Mouse (Mus musculus) spleen, postnatal 36 days (tissue): ENCODE results near the gene Fras1.

Experiments used
- DNase-seq, 2 experiments: peaks; one replicate each; pipeline ENCODE4 v3.0.0; 2022; ENCODE audit warnings: low spot score in 2 of 2, mixed read lengths in 1 of 2

The Fras1 gene

DNA sequence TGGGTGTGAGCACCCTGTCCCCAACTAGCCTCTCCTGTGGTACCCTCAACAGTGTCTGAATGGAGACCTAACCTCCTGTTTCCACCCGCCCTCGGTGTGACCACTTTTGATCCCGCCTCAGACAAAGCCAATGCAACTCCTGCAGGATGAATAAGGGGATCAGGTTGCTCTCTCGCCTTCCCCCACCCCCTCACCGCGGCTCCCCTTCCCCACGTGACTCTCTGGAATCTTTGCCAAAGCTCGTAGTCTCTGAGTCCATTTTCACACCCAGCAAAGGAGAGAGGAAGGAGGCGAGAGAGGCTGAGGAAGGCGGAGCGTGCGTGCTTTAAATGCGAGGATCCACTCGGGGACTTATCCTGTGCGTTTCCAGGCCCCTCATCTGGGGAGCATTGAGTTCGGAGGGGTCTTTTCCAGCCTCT, at the start of gene Fras1:
Fras1 (plus strand) TSS at position 389 of the 419 bp plus-strand sequence.
- DNase-seq = no peak

DNA sequence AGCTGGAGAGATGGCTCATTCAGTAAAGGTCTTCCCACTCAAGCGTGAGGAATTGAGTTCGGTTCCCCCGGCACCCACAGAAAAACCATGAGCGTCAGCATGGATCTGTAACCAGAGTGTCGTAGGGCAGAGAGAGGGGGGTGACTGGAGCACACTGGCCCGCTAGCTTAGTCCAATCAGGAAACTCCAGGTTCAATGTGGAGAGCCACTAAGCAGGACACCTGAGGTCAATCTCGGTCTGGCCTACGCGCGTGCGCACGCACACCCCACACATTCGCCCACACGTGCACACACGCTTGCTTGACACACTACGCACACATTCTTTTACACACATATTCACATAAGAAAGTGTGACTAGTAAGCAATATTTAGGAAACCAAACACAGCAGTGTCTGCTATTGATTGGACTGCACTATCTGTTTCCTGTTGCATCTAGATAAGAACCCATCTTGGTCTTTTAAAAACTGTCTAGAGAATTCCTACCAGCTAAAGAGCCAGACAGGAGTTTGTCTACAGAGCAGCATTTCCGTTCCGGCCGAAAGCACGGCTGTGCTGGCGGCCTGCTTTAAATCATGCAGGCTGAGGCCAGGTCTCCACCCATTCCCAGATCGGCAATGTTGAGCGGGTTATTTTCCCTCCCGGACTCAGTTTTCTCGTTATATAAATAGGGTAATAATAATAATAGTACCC, 42.6 kb upstream of the Fras1 start:
- DNase-seq = no peak

DNA sequence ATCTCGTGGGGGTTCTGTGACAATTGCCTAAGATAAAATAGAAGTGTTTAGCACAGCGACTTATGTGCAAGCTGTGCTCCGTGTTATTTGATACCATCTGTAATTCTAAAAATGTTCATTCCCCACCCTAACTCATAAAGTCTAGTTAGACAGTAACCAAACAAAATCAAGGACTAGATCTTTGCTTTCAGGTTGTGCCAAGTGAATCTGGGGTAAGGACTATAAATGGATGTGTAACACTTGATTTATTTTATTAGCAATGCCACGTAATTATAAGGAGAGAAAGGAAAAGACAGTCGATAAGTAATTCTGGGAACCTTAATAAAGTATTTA, 42.1 kb upstream of the Fras1 start:
- DNase-seq = no peak

DNA sequence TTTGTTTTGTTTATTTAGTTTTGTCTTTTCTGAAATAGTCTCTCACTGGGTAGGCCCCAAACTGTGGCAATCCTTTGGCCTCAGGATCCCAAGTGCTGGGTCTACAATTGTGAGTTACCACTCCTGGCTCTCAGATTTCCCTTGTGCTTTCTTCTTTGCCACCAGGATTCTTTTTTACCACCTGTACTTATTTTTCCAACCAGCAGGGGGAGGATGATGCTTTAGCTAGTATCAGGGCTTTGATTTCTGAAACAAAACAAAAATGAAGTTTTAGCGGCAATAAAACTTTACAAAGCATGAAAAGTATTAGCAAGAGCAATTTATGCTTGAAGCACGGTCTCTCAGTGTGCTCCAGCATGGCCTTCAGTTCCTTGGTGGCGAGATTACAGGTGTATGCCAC, 39.8 kb upstream of the Fras1 start:
- no peak for DNase-seq

DNA sequence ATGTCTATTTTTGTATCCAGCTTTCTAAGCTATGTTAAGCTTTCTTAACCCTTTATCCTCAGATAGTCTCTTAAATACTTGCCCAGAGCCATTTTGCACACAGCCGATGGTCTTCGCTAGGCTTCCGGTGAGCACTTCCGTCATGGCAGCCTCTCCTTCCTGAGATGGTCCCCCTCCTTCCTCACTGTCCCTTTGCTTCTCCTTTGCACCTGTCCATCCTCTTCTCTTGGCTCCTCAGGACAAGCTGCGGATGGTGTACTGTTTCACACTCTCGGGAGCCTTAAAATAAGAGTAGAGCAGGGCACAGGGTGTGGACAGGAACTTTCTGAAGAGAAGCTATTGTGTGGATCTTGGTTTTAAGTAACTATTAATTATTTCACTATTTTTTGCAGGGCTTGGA, 33.2 kb upstream of the Fras1 start:
- DNase-seq = no peak

DNA sequence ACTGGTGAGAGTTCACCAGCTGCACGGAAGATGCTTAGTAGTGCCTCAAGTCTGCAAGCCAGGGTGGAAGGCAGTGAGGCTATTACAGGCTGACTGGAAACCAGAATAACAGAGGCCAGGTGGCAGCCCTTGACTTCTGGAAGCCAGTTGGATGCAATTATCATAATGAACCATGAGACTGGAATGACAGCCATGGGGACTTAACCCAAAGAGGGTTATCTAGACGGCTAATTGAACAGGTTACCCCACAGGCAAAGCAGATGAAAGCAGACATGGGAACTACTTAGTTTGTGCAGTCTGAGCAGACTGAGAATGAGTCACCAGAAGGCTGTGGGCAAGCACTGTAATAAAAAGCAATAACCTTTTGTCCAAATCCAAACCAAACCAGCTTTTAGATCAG, 28.8 kb upstream of the Fras1 start:
- no peak for DNase-seq

DNA sequence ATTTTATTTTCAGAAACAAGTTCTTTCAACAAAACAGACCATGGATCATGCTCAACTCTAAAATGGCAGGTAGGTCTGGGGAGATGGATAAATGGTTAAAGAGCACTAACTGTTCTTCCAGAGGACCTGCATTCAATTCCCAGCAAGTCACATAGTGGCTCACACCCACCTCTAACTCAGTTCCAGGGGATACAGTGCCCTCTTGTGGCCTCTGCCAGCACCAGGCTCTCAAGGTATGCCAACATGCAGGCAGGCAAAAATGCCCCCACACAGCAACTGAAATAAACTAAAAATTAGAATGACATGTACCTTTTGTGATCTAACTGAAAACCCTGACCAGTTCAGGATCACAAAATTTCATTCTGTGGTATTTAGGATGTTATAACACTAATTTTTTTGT, 21.8 kb upstream of the Fras1 start:
- DNase-seq = no peak

DNA sequence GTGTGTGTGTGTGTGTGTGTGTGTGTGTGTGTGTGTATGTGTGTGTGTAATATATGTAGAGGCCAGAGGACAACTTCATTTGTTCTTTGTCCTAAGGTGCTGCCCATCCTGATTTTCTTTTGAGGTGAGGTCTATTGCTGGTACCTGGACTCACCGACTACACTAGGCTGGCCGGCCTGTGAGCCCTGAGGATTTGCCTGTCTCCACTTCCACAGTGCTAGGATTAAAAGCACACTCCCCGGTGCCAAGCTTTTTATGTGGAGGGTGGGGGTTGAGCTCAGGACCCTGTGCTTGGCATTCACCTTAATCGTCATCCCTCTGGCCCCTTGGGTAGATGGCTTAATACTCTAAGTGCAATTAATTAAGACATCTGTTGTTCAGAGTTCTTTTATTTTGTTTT, 9.8 kb upstream of the Fras1 start:
- no peak for DNase-seq

DNA sequence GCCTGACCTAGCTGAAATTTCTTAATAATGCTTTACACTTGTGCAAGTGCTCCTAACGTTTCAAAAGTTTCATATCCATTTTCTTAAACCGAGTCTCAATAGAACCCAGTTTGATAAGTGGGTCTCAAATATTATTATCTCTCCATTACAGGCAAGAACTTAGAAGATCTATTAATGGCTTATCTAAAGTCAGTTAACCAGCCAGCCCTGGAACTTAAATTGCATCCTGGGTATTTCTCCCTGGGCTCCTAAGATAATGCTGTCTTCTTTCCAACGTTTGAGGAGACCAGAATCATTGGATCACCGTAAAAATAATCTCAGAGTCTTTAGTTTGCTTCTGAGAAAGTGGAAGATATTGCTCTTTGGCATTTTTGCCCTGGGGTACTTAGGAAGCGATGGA, 8.2 kb upstream of the Fras1 start:
- DNase-seq = no peak

DNA sequence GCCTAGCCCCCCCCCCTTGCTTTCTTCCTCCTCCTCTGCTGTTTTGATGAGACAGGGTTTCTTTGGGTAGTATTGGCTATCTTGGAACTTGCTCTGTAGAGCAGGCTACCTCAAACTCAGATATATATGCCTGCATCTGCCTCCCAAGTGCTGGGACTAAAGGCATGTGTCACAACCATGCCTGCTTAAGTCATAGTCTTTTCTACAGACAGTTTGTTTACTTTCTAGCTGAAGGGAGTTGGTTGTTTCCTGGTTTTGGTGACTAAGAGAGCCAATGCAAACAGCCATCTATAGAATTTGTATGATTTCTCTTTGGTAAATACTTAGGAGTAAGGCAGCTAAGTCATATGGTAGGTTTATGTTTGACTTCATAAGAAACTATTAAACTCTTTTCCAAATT, 6.5 kb upstream of the Fras1 start:
- DNase-seq = no peak

DNA sequence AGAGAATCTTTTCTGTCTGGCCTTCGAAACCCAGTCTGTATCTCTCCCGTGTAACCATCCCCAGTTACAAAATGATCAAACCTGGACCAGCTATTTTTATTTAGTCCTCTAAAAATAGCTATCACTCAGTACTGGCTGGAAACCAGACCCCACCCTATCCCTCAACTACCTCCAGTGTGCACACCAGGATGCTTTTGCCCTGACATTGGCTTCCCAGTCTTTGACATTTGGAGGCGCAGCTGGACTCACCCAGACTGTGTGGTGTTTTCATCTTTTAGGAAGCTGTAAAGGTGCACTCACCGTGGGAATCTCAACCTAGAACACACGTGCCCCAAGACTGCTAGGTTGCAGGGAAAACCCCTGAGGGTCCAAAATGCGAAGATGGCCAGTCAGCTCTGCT, 649 bp upstream of the Fras1 start:
- no peak for DNase-seq

DNA sequence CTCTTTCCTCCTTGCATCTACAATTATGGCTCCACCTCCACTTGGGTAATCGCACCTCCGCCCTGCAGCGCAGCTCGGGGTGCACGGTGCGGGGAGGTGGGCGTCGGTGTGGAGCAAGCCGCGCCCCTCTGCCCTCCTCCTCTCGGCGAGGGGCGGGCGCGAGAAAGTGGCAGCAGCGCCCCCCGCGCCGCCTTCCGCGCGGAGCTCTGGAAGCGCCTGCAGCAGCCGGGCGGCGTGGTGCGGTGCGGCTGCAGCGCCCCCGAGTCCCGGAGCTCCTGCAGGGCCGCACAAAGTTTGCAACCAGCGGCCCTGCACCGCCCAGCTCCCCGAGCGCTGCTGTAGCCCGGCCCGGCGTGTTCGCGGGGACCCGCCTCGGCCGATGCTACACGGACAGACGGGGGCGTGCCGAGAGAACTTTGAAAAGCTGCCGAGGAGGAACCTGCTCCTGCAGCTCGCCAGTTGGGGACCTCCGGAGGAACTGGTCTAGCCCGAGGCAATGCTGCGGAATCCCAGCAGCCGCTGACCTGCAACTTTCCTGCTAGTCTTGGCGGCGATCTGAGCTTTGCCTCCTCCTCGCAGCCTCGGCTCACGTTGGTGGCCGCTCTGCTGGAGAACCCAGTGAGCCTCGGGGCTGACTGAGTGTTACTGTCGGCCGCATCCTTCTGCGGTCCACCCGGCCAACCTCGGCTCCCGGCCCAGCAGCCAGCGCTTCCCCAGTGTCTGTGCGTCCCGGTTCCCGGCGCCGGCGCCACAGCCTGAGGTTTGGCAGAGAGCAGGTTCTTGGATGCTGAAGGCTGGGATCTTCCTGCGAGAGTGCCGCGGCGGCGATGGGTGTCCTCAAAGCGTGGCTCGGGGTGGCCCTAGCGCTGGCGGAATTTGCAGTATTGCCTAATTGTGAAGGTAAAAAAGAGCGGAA, 489 bp downstream of the Fras1 start:
- DNase-seq = no peak

DNA sequence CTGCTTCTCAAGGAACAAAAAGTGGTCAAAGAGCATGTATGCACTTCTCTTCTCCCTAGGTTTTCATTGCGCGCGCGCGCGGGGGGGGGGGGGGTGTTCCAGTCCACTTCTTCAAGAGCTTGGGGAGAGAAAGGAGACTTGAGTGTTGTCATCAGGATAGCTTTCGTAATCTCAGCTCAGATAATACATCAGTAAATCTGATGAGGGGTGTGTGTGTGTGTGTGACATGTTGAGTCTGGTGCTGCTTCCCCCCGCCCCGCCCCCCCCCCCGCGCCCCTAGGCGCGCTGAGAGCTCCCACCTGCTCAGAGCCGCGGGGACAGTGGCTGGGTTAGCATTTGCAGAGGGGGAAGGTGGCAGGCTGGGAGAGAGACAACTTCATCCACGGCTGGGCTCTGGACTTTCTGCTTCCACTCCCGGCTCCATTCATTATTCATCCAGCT, 1.7 kb downstream of the Fras1 start:
- DNase-seq = no peak

DNA sequence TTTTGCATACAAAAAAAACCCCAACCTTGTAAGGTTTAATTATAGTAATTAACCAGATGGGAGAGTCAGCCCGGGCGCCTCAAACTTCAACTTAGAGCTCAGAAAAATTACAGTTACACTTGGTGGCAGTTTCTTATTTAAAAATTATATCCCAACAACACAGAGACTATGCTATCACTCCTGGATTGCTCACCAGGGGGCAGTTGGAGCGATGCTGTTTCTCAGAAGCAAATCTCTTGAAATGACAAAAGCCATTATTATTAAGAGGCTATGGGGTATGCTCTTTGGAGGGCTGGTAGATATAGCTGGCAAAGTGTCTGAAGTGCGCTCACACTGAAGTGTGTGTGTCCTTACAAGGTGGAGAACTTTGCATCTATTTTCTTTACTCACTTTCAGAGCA, 2.5 kb downstream of the Fras1 start:
- DNase-seq = no peak

DNA sequence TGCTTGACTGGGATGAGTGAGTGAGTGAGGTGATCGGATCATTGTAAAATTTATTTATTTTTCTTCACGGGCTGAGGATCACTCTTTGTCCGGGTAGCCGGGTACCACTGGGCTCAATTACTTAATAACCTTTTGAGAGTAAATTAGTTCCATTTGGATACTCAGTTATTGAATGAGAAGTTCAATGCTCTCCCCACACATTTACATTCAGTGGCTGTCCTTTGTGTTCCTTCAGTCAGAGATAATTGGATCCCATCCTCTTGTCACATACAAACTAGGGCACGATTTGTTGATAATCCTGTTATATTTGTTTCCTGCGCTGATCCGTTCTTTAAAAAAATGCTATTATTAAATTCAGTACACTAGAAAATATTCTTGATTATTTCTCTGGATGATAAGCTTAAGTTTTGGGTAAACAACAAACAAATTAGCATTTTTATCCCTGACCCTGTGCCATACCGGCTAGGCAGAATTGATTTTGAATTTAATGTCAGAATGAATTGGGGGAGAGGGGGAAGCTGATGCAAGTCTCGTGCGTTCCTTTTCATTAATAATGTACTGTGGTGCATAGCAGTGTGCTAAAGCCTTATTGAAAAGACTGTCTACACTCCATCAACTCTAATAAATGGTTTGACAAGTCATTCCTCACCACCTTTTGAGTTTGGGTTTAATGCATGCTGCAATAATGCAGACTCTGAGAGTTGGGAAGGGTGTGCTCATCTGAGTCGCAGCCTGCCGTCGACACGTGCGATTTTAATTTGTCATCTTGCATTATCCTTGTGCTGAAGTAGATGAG, 12.6 kb downstream of the Fras1 start:
- DNase-seq = no peak

DNA sequence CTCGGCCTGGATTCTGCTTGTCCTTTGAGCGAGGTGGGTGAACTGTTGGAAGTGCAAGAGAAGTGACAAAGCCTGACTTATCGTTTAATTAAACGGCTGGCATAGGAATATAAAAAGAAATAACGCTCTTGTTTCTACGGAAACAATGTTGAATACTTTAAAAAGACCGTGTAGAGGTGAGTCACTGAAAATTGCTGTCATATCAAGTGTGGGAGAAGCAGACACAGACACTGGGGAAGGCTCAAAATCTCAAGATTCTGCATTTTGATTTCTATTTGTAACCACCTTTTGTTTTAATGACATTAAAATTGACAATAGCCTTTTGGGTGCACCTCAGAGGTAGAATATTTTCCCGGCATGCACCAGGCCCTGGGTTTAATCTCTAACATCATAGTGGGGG, 14.6 kb downstream of the Fras1 start:
- DNase-seq = no peak

DNA sequence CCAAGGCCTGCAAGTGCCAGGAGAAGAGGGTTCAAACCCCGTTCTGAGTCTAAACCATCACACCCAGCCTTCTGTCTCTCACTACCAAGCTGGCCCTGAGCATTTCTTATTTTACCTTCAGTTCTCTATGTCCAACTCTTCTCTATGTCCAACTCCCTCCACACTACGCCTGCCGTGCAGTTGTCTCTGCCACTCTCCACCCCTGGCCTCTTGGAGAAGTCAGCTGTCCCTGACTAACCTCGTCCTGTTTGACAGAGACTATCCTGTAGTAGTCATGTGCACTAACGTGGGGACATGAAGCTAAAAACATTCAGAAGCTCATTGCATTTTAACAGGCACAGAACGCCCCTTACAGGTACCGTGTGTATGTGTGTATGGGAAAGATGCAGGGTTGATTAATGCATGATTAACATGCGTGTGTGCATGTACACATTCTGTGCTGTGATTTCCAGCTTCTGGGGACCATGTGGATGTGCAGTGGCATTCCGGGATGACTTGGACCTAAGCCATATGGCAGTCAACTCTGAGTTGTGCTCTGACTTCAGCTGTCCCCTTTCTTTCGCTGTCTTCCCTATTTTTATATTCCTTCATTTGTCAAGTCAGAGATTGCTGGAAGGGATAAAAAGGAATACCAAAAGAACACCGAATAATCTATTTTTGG, 16.3 kb downstream of the Fras1 start:
- DNase-seq = no peak

DNA sequence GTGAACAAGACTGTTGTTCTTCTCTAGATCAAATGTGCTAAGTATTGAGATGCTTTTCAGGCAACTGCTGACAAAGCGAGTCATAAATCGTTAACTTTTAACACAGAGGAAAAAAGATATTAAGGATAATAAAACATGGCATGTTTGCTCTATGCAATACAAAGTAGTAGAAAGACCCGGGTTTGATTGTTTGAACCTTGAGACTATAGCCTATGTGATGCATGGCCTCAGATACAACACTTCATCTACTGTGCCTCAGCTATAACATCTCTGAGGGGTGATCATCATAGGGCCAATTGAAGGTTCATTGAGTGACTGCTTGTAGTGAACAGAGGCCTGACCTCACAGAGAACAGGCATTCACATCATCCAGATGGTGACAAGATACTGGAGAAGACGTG, 17.3 kb downstream of the Fras1 start:
- no peak for DNase-seq

DNA sequence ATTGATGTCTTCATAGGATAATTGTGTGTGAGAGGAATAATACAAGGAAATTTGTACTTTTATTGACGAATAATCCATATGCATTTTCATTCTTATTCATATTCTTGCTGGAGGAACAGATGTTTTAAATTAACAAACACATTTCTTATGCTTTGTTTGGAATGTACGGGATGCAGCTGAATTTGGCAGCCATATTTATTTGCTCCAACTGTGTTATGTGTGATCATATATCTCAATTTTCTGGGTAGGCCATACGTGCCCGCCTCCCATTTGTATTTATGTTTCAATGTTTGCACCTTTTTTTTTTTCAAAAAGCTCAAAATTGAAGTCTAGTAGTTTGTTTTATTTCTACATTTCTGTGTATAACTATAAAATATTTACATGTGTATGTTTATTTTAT, 21.2 kb downstream of the Fras1 start:
- no peak for DNase-seq

DNA sequence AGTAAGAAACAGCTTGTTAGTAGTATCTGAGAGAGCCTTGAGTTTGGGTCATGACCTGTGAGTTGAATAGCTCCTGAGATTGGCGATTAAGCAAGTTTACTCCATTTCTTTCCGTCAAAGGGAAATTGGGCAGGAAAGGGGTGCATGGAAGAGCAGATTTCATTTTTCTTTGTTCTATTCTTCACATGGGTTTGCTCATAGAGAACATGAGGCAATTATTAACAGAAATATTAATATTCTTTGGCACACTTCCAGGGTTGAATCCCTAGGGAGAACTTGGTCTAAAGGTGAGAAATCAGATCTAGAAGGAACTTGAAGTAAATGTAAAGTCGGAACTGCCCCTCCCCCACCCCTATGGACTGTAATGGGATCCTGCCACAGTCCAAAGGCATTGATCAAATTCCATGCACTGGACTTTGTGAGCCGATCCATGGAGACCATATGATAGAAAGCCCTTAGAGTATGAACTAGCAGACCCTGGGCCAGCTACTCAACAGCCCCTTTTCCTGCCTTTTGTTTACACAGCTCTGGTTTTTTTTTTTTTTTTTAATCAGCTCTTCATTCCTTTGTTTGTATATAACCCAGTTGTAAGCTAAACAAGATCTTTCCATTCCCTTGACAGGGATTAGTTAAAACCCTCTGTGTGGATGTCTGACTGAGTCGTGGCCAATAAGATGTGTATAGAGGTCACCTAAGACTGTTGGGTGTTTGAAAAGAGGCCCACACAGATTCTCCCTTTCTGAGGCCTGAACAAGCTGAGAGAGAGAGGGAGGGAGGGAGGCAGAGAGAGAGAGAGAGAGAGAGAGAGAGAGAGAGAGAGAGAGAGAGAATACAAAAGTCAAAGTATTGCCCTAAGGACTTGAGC, 22.3 kb downstream of the Fras1 start:
- no peak for DNase-seq

DNA sequence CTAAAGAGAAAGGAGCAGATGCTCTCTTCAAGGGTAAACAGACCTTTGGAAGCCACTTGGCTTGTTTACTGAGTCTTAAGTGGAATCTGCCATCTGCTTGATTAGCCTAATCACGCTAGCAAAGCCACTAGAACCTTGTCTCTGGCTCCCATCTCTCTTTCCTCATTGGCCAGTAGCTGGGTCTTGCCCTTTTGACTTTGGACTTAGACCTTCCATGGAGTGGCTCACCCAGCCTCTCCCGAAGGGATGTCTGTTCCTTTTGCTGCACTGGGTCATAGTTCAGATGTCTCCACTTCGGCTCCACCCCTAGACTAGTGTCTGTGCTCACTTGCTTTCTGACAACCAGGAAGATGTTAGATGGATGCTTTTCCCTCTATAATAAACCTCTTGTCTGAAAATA, 28.8 kb downstream of the Fras1 start:
- DNase-seq = no peak
